Mouse (Mus musculus): ENCODE measurements around the gene Col6a6. TPM values are rescaled to one million over a fixed set of nuclear protein-coding genes. Genes with fewer than 3 reads are reported as not detected.

The Col6a6 gene
- total RNA-seq, 2 experiments from 2014 or later: 0.32 to 0.45 TPM

DNA sequence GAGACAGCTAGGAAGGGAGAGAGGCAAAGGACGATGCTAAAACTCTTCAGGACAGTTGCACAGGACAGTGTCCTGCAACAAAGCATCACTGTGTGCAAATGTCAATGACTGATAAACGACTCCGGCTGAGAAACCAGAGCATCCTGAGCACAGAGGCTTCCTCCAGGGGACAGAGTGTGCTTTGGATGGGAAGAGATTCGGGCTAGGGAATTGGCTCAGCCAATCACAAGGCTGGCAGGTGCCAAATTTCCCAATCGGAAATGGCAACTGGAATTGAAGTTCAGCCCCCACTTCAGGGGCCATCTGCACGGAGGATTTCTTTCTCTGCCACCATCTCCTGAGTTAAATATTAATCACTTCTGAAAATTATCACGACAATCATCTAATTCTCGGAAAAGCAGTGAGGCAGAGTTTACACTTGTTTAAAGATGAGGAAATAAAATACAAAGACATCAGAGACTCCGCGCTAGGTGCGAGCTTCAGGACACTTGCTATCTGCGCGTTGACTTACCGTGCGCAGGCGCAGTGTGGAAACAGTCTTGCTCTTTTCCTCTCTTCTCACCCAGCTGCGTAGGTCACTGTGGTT, 18.9 kb downstream of the Col6a6 start:
- DNase-seq (ENCODE audit: low spot score in 2 of 2): no peak
- intact Hi-C loops (cut with DNase I): no loop called here

- DNase-seq (ENCODE audit: low spot score in 2 of 2): no peak
- intact Hi-C loops (cut with DNase I): no loop called here
Observed at GRCm38 (mm10) chr9:105803416-105803815, 24.5 kb downstream of the Col6a6 start.

GRCm38 (mm10) chr9:105801463-105801862, 26.5 kb downstream of the Col6a6 start:
- intact Hi-C loops (cut with DNase I): no loop called here
- DNase-seq (ENCODE audit: low spot score in 2 of 2): no peak

GRCm38 (mm10) chr9:105800286-105800685, 27.7 kb downstream of the Col6a6 start:
- DNase-seq (ENCODE audit: low spot score in 2 of 2): no peak
- intact Hi-C loops (cut with DNase I): no loop called here

DNA sequence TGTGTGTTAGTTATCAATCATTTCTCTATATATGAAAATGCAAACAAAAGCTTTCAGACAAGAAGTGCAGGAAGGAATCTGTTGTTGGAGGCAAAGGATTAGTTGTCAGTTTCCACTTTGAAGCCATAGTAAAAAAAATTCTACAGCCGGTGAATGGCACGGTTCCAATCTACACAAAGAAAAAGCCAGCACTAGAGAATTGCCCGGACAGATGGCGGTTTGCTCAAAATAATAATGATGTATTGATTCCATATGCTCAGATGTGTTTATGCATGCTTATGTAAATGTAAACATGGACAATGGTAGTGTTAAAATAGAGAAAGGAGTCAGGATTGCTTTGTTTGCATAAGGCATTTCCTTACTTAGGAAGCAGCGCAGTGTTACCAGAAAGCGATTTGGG, 31.8 kb downstream of the Col6a6 start:
- intact Hi-C loops (cut with DNase I): no loop called here
- no peak for DNase-seq (ENCODE audit: low spot score in 2 of 2)

GRCm38 (mm10) chr9:105794965-105795364, 33.0 kb downstream of the Col6a6 start:
- DNase-seq (ENCODE audit: low spot score in 2 of 2): no peak
- intact Hi-C loops (cut with DNase I): no loop called here

DNA sequence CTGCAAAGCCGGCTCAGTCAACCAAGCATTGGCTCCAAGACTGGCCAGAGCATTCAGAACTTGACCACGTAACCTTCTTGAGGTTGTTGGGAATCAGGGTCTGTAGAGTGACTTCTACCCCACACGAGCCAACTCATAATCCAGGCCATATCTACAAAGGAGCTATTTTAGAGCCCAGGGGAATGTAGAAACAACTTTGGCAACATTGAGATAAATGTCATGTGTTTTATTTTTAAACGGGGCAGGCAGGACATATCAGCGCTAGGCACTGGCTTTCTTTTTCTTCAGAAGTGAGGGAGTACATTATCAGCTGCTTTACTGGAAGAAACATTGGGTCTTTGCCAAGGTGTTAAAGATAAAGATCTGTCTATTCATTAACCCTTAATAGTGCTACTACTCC, 36.1 kb downstream of the Col6a6 start:
- intact Hi-C loops (cut with DNase I): no loop called here
- DNase-seq (ENCODE audit: low spot score in 2 of 2): no peak

GRCm38 (mm10) chr9:105788203-105788602, 39.8 kb downstream of the Col6a6 start:
- no peak for DNase-seq (ENCODE audit: low spot score in 2 of 2)
- intact Hi-C loops (cut with DNase I): no loop called here

DNA sequence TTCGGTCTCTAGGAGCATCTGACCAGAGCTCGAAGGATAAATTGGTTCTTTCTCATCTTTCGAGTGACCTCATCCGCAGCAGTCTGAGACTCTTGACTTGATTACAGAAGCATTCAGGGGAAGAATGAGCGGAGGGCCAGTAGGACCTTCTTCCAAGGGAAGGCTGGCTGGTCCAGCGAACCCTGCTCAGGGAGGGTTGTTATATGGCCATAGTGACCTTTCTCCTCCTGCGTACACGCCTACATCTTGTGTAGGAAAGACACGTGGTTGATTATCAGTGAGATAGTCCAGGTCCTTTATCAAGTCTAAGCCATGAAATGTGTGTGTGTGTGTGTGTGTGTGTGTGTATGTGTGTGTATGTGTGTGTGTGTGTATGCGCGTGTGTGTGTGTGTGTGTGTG, 40.2 kb downstream of the Col6a6 start:
- DNase-seq (ENCODE audit: low spot score in 2 of 2): no peak

DNA sequence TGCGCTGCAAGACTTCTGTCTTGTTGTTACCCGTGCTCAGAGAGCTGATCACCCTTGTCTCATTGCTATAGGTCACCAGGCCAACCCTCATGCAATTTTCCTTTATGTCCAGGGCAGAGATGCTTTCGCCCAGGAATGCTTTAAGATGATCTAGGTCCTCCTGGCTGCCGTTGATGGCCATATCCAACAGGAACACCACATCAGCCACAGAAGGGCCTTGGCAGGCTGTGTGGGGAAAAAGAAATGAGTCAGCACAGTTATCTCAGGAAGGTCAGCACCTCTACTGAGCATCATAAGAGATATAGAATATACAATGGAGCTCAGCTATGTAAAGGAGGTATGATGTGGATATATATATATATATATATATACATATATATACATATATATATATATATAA, 43.9 kb downstream of the Col6a6 start:
- no peak for DNase-seq (ENCODE audit: low spot score in 2 of 2)
- intact Hi-C loops (cut with DNase I): no loop called here

More for the DNA sequence above, 40.2 kb downstream of the Col6a6 start:
- intact Hi-C loops (cut with DNase I): no loop called here

GRCm38 (mm10) chr9:105780696-105781095, 47.3 kb downstream of the Col6a6 start:
- intact Hi-C loops (cut with DNase I): no loop called here
- DNase-seq (ENCODE audit: low spot score in 2 of 2): no peak

GRCm38 (mm10) chr9:105778741-105779140, 49.2 kb downstream of the Col6a6 start:
- DNase-seq (ENCODE audit: low spot score in 2 of 2): no peak
- intact Hi-C loops (cut with DNase I): no loop called here

- no peak for DNase-seq (ENCODE audit: low spot score in 2 of 2)
- intact Hi-C loops (cut with DNase I): no loop called here
Observed at GRCm38 (mm10) chr9:105774878-105775277, 53.1 kb downstream of the Col6a6 start.

DNA sequence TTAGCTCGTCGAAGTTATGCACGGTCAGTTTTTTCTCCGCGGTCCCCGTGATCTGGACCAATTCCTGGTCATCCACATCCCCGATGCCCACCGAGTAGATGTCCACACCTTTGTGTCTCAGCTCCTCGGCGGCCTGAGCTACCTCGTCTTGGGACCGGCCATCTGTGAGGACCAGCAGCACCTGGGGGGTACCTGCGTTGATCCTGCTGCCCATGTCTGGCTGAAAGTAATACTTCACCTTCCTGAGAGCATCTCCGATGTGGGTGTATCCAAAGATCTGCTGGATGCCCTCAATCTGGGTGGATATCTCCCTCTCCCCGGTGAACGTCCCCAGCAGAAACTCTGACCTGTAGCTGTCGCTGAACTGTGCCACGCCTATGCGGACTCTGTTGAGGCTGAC, 53.6 kb downstream of the Col6a6 start:
- DNase-seq (ENCODE audit: low spot score in 2 of 2): no peak
- intact Hi-C loops (cut with DNase I): no loop called here

GRCm38 (mm10) chr9:105771380-105771779, 56.6 kb downstream of the Col6a6 start:
- DNase-seq (ENCODE audit: low spot score in 2 of 2): no peak
- intact Hi-C loops (cut with DNase I): no loop called here

- DNase-seq (ENCODE audit: low spot score in 2 of 2): no peak
- intact Hi-C loops (cut with DNase I): no loop called here
Observed at GRCm38 (mm10) chr9:105770690-105771089, 57.3 kb downstream of the Col6a6 start.

GRCm38 (mm10) chr9:105765891-105766290, 62.1 kb downstream of the Col6a6 start:
- DNase-seq (ENCODE audit: low spot score in 2 of 2): no peak
- intact Hi-C loops (cut with DNase I): no loop called here

GRCm38 (mm10) chr9:105764681-105765080, 63.3 kb downstream of the Col6a6 start:
- no peak for DNase-seq (ENCODE audit: low spot score in 2 of 2)
- intact Hi-C loops (cut with DNase I): no loop called here

GRCm38 (mm10) chr9:105764127-105764526, 63.8 kb downstream of the Col6a6 start:
- intact Hi-C loops (cut with DNase I): no loop called here
- DNase-seq (ENCODE audit: low spot score in 2 of 2): no peak

GRCm38 (mm10) chr9:105763625-105764024, 64.3 kb downstream of the Col6a6 start:
- no peak for DNase-seq (ENCODE audit: low spot score in 2 of 2)
- intact Hi-C loops (cut with DNase I): no loop called here

DNA sequence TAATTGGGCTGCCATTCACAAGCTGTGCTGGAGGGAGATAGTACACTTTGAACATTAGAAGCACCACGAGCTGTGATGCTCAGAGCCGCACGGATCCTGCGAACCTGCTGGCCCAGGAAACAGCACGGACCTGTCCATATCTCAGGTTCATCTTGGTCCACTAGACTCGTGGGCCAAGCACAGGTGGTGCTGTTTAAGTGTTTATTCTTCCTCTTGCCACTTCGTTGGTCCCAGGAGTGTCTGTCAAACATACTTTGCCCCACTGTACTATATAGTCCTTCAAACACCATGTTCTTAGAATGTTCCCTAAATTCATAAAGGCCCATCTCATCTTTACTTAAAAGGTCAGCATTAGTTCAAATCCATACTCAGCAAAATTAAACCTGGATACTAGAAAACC, 65.7 kb downstream of the Col6a6 start:
- intact Hi-C loops (cut with DNase I): no loop called here
- DNase-seq (ENCODE audit: low spot score in 2 of 2): no peak

GRCm38 (mm10) chr9:105758861-105759260, 69.1 kb downstream of the Col6a6 start:
- intact Hi-C loops (cut with DNase I): no loop called here

More at GRCm38 (mm10) chr9:105758861-105759260, 69.1 kb downstream of the Col6a6 start:
- DNase-seq (ENCODE audit: low spot score in 2 of 2): no peak

Measured in left cerebral cortex, postnatal 36 days (tissue).